Mouse (Mus musculus): Measurements from ENCODE around the gene Ndufb11. TPM values are rescaled to one million over a fixed set of nuclear protein-coding genes. Genes with fewer than 3 reads are reported as not detected.

The Ndufb11 gene
- 100 to 1,000 TPM; 677 to 733 TPM for total RNA-seq (2021)

- intact Hi-C loops (cut with DNase I): no loop called here
- peak; percentile 76 for DNase-seq (ENCODE audit: low spot score)
Observed at GRCm38 (mm10) chrX:20617176-20617902, at the start of gene Ndufb11, which contains the start of gene Rbm10. Gene Ndufb11, minus strand, starts transcription at chrX:20617619. Gene Rbm10, plus strand, starts transcription at chrX:20617503.

GRCm38 (mm10) chrX:20663444-20663790 is 46.0 kb upstream of the Ndufb11 start:
- intact Hi-C loops (cut with DNase I): loop anchor here (5.0 kb wide), 3 partner anchors 109 to 284 kb away; no protein-coding TSS in a partner anchor
- no peak for DNase-seq (ENCODE audit: low spot score)

- intact Hi-C loops (cut with DNase I): loop anchor here (5.0 kb wide), 3 partner anchors 109 to 284 kb away; no protein-coding TSS in a partner anchor
- DNase-seq (ENCODE audit: low spot score): peak; percentile 76
Observed at GRCm38 (mm10) chrX:20662716-20663443, 45.5 kb upstream of the Ndufb11 start.

- DNase-seq (ENCODE audit: low spot score): no peak
- intact Hi-C loops (cut with DNase I): loop anchor here (5.0 kb wide), 3 partner anchors 110 to 285 kb away; no protein-coding TSS in a partner anchor
Observed at GRCm38 (mm10) chrX:20662317-20662715, 44.9 kb upstream of the Ndufb11 start.

GRCm38 (mm10) chrX:20658891-20659406 is 41.5 kb upstream of the Ndufb11 start:
- intact Hi-C loops (cut with DNase I): no loop called here
- DNase-seq (ENCODE audit: low spot score): no peak

GRCm38 (mm10) chrX:20658026-20658652 is 40.7 kb upstream of the Ndufb11 start, which contains the start of gene Uba1:
Gene Uba1, plus strand, starts transcription at chrX:20658326.
- intact Hi-C loops (cut with DNase I): no loop called here
- DNase-seq (ENCODE audit: low spot score): peak; percentile 49

GRCm38 (mm10) chrX:20657593-20657992 is 40.2 kb upstream of the Ndufb11 start:
- no peak for DNase-seq (ENCODE audit: low spot score)
- intact Hi-C loops (cut with DNase I): no loop called here

- intact Hi-C loops (cut with DNase I): no loop called here
- no peak for DNase-seq (ENCODE audit: low spot score)
Observed at GRCm38 (mm10) chrX:20644780-20645179, 27.4 kb upstream of the Ndufb11 start.

- DNase-seq (ENCODE audit: low spot score): no peak
- intact Hi-C loops (cut with DNase I): no loop called here
Observed at GRCm38 (mm10) chrX:20638141-20638540, 20.7 kb upstream of the Ndufb11 start.

- intact Hi-C loops (cut with DNase I): no loop called here
- no peak for DNase-seq (ENCODE audit: low spot score)
Observed at GRCm38 (mm10) chrX:20617903-20618399, 532 bp upstream of the Ndufb11 start.

GRCm38 (mm10) chrX:20616861-20617175 is 601 bp downstream of the Ndufb11 start:
- no peak for DNase-seq (ENCODE audit: low spot score)
- intact Hi-C loops (cut with DNase I): no loop called here

- no peak for DNase-seq (ENCODE audit: low spot score)
Observed at GRCm38 (mm10) chrX:20608500-20608899, 8.9 kb downstream of the Ndufb11 start.

GRCm38 (mm10) chrX:20587968-20588367 is 29.5 kb downstream of the Ndufb11 start:
- no peak for DNase-seq (ENCODE audit: low spot score)
- intact Hi-C loops (cut with DNase I): loop anchor here (5.0 kb wide), 1 partner anchor 426 kb away; no protein-coding TSS in a partner anchor

More at GRCm38 (mm10) chrX:20608500-20608899, 8.9 kb downstream of the Ndufb11 start:
- intact Hi-C loops (cut with DNase I): no loop called here

GRCm38 (mm10) chrX:20573927-20574326 is 43.5 kb downstream of the Ndufb11 start:
- intact Hi-C loops (cut with DNase I): loop anchor here (10.0 kb wide), 1 partner anchor 149 kb away; the partner anchor contains the start of gene Jade3
- DNase-seq (ENCODE audit: low spot score): no peak

GRCm38 (mm10) chrX:20572683-20573082 is 44.7 kb downstream of the Ndufb11 start:
- intact Hi-C loops (cut with DNase I): loop anchor here (10.0 kb wide), 1 partner anchor 148 kb away; the partner anchor contains the start of gene Jade3
- no peak for DNase-seq (ENCODE audit: low spot score)

- intact Hi-C loops (cut with DNase I): loop anchor here (10.0 kb wide), 1 partner anchor 146 kb away; the partner anchor contains the start of gene Jade3
- DNase-seq (ENCODE audit: low spot score): peak; percentile 2
Observed at GRCm38 (mm10) chrX:20571024-20571423, 46.4 kb downstream of the Ndufb11 start.

All from heart, postnatal 25 days (tissue).